Mouse (Mus musculus) E14TG2a.4 (cell line): ENCODE measurements around the gene Dexi.

Experiments used
- H3K27me3 ChIP-seq: 2 replicates; pipeline ENCODE4 v1.6.1; 2014; ENCODE audit warnings: low read length, control low read depth; ENCODE audit not compliant: insufficient read depth
- H3K36me3 ChIP-seq: 2 replicates; pipeline ENCODE4 v1.6.1; 2014; ENCODE audit warnings: low read length, control low read depth; ENCODE audit not compliant: insufficient read depth
- H3K4me1 ChIP-seq: replicated peaks from 2 replicates; pipeline ENCODE4 v1.6.1; 2014; ENCODE audit warnings: low read depth, low read length, control low read depth
- H3K4me3 ChIP-seq: replicated peaks from 2 replicates; pipeline ENCODE4 v1.5.1; 2014; ENCODE audit warnings: mild to moderate bottlenecking, low read length
- H3K9me3 ChIP-seq: 2 replicates; pipeline ENCODE4 v1.6.1; 2014; ENCODE audit warnings: low read length, control low read depth
- CTCF ChIP-seq: conservative IDR thresholded peaks from 2 replicates; pipeline ENCODE4 v1.5.1; 2014; ENCODE audit warnings: low read length
- NANOG ChIP-seq: IDR thresholded peaks from 2 replicates; pipeline ENCODE4 v1.6.1; 2014; ENCODE audit warnings: borderline replicate concordance, low read length, mixed read lengths
- POU5F1 ChIP-seq: IDR thresholded peaks from 2 replicates; pipeline ENCODE4 v1.6.1; 2014; ENCODE audit warnings: low read length, borderline replicate concordance

Dexi gene

GRCm38 (mm10) chr16:10530179-10530578 lies 12.7 kb downstream of the Dexi start:
- TF ChIP-seq NANOG (no peak), CTCF (no peak), POU5F1 (no peak)
- Histone ChIP-seq H3K9me3 (no peaks in the 10 kb centered on the region), H3K4me1 (peaks cover 14% of the 10 kb centered on the region), H3K4me3 (no peak overlapping the region), H3K36me3 (no peaks in the 10 kb centered on the region), H3K27me3 (no peaks in the 10 kb centered on the region; the same call in 1 of the 2 replicates)

DNA sequence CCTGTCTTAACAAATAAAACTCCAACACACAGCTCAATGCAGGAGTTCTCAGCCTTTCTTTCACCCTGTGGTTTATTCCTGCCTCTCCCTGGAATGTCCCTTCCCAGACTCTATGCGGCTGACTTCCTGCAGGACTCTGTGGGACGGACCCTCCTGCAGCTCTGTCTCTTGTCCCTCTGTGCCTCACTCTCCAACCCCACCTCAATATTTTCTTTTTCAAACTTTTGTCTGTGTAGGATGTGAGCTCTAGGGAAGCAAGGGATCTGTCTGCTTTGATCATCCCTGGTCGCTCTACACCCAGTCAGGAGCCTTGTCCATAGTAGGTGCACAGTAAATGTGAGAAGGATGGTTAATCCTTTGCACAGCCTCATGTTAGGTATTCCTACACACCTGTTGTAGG lies 14.5 kb downstream of the Dexi start:
- Histone ChIP-seq H3K4me1 (peaks cover 14% of the 10 kb centered on the region), H3K27me3 (no peaks in the 10 kb centered on the region; the same call in 1 of the 2 replicates), H3K9me3 (no peaks in the 10 kb centered on the region), H3K4me3 (no peak overlapping the region), H3K36me3 (no peaks in the 10 kb centered on the region)
- no peak for TF ChIP-seq POU5F1
- TF ChIP-seq CTCF, result no peak

GRCm38 (mm10) chr16:10527046-10527644 lies 15.7 kb downstream of the Dexi start:
- no peak for TF ChIP-seq POU5F1
- TF ChIP-seq CTCF, result no peak
- no peak for TF ChIP-seq NANOG
- no peak overlapping the region for H3K4me3 ChIP-seq
- H3K36me3 ChIP-seq, result no peaks in the 10 kb centered on the region
- peaks cover 14% of the 10 kb centered on the region for H3K4me1 ChIP-seq
- no peaks in the 10 kb centered on the region; the same call in 1 of the 2 replicates for H3K27me3 ChIP-seq
- H3K9me3 ChIP-seq, result no peaks in the 10 kb centered on the region

DNA sequence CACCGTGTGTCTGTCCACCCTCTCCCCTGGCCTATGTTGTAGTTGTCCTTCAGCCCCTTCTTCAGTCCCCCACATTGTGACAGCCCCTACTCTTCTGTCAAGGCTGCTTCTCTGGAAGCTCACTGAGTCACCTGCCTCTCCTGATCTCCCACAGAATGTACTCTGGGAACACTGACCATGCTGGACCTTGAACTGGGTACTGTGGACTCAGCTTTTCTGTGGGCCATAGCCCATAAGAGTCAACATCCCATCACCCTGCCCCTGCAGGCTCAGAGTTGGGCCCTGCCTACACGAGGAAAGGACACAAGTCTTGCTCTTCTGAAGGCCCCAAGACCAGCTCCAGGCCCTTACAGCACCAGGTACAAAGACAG lies 17.3 kb downstream of the Dexi start:
- TF ChIP-seq CTCF, result no peak
- no peak for TF ChIP-seq POU5F1
- no peak for TF ChIP-seq NANOG
- H3K27me3 ChIP-seq, result no peaks in the 10 kb centered on the region; the same call in 1 of the 2 replicates
- no peak overlapping the region for H3K4me3 ChIP-seq
- no peaks in the 10 kb centered on the region for H3K36me3 ChIP-seq
- no peaks in the 10 kb centered on the region for H3K9me3 ChIP-seq
- H3K4me1 ChIP-seq, result peaks cover 12% of the 10 kb centered on the region

GRCm38 (mm10) chr16:10524866-10525609 lies 17.8 kb downstream of the Dexi start:
- Histone ChIP-seq H3K27me3 (no peaks in the 10 kb centered on the region; the same call in 1 of the 2 replicates), H3K9me3 (no peaks in the 10 kb centered on the region), H3K4me3 (no peak overlapping the region), H3K4me1 (peaks cover 6% of the 10 kb centered on the region; the same call in 1 of the 2 replicates), H3K36me3 (no peaks in the 10 kb centered on the region)
- no peak for TF ChIP-seq POU5F1
- TF ChIP-seq NANOG, result no peak
- TF ChIP-seq CTCF, result no peak

DNA sequence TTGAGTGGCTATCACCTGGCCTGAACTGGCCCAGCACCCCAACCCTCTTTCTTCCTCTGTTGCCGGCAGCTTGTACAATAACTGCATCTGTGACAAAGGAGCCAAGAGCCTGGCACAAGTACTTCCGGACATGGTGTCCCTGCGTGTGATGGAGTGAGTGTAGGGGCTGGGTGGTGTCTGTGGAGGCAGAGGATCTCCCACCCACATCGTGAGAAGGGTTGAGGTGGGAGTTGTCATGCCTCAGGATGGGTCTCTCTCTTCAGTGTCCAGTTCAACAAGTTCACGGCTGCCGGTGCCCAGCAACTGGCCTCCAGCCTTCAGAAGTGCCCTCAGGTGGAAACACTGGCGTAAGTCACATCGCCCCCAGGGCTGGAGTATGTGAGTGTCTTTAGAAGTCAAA lies 19.2 kb downstream of the Dexi start:
- no peak overlapping the region for H3K4me3 ChIP-seq
- no peak for TF ChIP-seq NANOG
- no peak for TF ChIP-seq CTCF
- TF ChIP-seq POU5F1, result no peak

DNA sequence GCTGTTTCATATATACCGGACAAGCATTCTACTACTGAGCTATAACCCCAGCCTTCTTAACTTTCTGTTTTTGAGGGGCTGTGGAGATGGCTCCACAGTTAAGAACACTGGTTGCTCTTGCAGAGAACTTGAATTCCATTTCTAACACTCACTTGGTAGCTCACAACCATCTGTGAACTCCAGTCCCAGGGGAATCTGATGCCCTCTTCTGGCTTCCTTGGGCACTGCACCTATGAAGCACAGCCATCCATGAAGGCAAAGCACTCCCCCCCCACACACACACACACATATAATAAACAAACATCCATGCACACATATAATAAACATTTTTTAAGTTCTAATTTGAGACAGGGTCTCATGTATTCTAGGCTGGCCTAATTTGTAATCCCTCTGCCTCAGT lies 20.0 kb downstream of the Dexi start:
- Histone ChIP-seq H3K4me3 (no peak overlapping the region), H3K36me3 (no peaks in the 10 kb centered on the region), H3K9me3 (0 out of 2 replicates have a peak, but pooled peaks cover 2% of the 10 kb centered on the region), H3K4me1 (no peaks in the 10 kb centered on the region), H3K27me3 (no peaks in the 10 kb centered on the region; the same call in 1 of the 2 replicates)
- TF ChIP-seq CTCF (peak; percentile 78), POU5F1 (no peak)

More for the DNA sequence above, 19.2 kb downstream of the Dexi start:
- no peaks in the 10 kb centered on the region; the same call in 1 of the 2 replicates for H3K27me3 ChIP-seq
- H3K4me1 ChIP-seq, result no peaks in the 10 kb centered on the region
- no peaks in the 10 kb centered on the region for H3K9me3 ChIP-seq
- H3K36me3 ChIP-seq, result no peaks in the 10 kb centered on the region

DNA sequence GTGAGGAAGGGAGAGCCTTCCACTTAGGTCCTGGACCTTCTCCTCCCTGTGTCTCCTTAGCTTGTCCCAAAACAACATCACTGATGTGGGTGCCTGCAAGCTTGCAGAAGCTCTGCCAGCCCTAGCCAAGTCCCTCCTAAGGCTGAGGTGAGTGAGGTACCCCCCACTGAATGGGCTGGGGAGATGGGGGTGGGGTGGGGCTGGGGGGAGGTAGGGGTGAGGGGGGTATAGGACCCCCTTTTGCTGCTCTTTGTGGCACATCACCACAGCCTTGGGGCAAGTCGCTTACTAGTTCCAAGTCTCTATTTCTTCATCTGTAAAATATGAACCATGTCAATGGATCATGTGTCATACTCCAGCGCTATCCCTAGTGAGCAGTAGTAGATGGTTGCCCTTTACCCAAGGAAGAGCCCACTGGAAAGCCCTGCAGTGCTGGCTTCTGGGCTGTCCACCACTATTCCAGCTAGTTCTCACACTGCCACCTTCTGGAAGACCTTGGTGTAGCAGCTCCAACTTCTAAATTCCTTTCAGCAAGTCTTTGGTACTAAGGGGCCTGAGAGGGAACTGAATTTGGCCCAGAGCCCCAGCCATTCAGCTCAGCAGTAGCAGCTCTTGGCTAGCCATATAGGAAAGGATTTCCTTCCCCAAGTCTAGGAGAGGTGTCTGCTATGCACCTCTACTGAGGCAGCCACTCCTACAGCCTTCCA lies 21.8 kb downstream of the Dexi start:
- Histone ChIP-seq H3K9me3 (peaks cover 5% of the 10 kb centered on the region), H3K27me3 (no peaks in the 10 kb centered on the region; the same call in 1 of the 2 replicates), H3K4me3 (no peak overlapping the region), H3K36me3 (no peaks in the 10 kb centered on the region), H3K4me1 (peaks cover 11% of the 10 kb centered on the region)
- peak; percentile 75 for TF ChIP-seq CTCF
- no peak for TF ChIP-seq POU5F1

- Histone ChIP-seq H3K4me1 (peaks cover 13% of the 10 kb centered on the region), H3K9me3 (peaks cover 5% of the 10 kb centered on the region), H3K36me3 (no peaks in the 10 kb centered on the region), H3K4me3 (no peak overlapping the region), H3K27me3 (0 out of 2 replicates have a peak, but pooled peaks cover under 1% of the 10 kb centered on the region)
- TF ChIP-seq CTCF, result no peak
- TF ChIP-seq POU5F1, result no peak
- TF ChIP-seq NANOG, result no peak
Measured at GRCm38 (mm10) chr16:10518030-10518429, 24.8 kb downstream of the Dexi start.
